Mouse (Mus musculus) skeletal muscle tissue, adult 2 months (tissue): ENCODE results near the gene Gm7995.
"Not testable (repeated sequence)": the region's sequence is repeated elsewhere in the genome, so short reads cannot be mapped to it uniquely, and the experiment has no call there.

ENCODE experiments used
- DNase-seq: peaks from one replicate; pipeline ENCODE4 v3.0.0-alpha.2; 2012; ENCODE audit warnings: low read depth, low spot score

The Gm7995 gene

DNA sequence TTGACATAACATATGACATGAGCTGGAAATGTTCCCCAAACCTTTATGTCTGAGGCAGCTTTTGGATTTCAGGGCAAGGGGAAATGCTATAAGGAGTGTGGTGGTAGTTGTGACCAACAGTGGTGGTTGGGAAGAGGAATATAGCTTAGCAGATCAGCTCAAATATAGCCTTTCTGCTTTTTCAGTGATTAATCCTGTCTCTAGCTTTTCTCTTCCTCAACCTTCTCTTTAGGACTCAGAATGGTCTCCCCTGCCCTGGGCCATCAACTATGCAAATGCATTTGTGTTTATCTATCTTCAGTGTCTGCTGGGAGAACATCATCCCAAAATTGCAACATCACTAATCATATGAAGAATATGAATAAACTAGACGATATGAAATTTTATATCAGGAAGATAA, at the start of gene Gm7995:
Gene Gm7995, plus strand, starts transcription at position 301 of the 400 bp plus-strand sequence.
- DNase-seq: not testable (repeated sequence)

DNA sequence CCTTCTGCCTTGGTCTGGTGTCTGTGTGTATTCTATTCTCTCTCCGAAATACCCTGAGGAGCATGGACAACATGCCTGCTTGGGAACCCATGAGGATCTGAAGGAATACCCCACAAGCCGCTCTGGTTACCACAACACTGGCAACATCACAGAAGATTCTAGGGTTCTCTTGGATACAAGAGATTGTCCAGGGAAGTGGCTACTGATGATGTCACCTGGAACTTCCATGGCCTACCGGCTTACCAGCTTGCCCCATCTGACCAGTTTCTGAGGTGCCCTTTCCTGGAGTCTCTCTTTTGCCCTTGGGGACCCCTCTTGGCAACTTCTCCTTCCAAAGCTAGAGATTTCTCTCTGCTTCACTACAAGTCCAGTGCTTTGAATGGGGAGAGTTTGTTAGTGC, 12.8 kb upstream of the Gm7995 start, which contains the start of gene Gm9611:
Gene Gm9611, minus strand, starts transcription at position 101 of the 400 bp plus-strand sequence.
- DNase-seq: not testable (repeated sequence)
